Mouse (Mus musculus) liver, embryonic 16.5 days (tissue): ENCODE results near the gene Efcab2. TPM values are rescaled to one million over a fixed set of nuclear protein-coding genes. Genes with fewer than 3 reads are reported as not detected.

Source experiments
- ATAC-seq: fragments of 200-750 bp; cut with Nextera tagmentation; 2 replicates; pipeline ENCODE4 v1.8.0; 2017; ENCODE audit warnings: low read depth, mild to moderate bottlenecking, moderate number of reproducible peaks, moderate library complexity
- H3K27ac ChIP-seq: fragments of 300-500 bp; sonication (generic); 2 replicates; pipeline ENCODE4 v1.5.1; 2014; ENCODE audit warnings: mild to moderate bottlenecking, low read length
- H3K27me3 ChIP-seq: fragments of 300-500 bp; sonication (generic); 2 replicates; pipeline ENCODE4 v1.6.1; 2014; ENCODE audit warnings: low read depth, low read length, mixed read lengths; ENCODE audit not compliant: control insufficient read depth, insufficient read depth
- H3K36me3 ChIP-seq: fragments of 300-500 bp; sonication (generic); 2 replicates; pipeline ENCODE4 v1.6.1; 2014; ENCODE audit warnings: mild to moderate bottlenecking; ENCODE audit not compliant: control insufficient read depth, insufficient read depth
- H3K4me1 ChIP-seq: fragments of 300-500 bp; sonication (generic); 2 replicates; pipeline ENCODE4 v1.6.1; 2014; ENCODE audit warnings: low read depth, low read length, mixed read lengths; ENCODE audit not compliant: control insufficient read depth
- H3K4me2 ChIP-seq: fragments of 300-500 bp; sonication (generic); 2 replicates; pipeline ENCODE4 v1.6.1; 2014; ENCODE audit warnings: low read depth, low read length, mixed read lengths
- H3K4me3 ChIP-seq: fragments of 300-500 bp; sonication (generic); 2 replicates; pipeline ENCODE4 v1.5.1; 2014; ENCODE audit warnings: low read depth, mild to moderate bottlenecking, low read length
- H3K9ac ChIP-seq: fragments of 300-500 bp; sonication (generic); 2 replicates; pipeline ENCODE4 v1.6.1; 2014; ENCODE audit warnings: low read depth, low read length
- H3K9me3 ChIP-seq: fragments of 300-500 bp; sonication (generic); replicated peaks from 2 replicates; pipeline ENCODE4 v1.6.1; 2016; ENCODE audit warnings: low read length; ENCODE audit not compliant: control insufficient read depth
- WGBS: fragments of 180-500 bp; shearing (Covaris S2); extraction: QIAGEN DNeasy Blood & Tissue Kit; methylation state at CpG from one replicate; pipeline ENCODE4 v1.1.7; 2014; ENCODE audit not compliant: insufficient replicate concordance; 5-methylcytosine and 5-hydroxymethylcytosine counted together
- polyA plus RNA-seq: library from polyadenylated mRNA; unstranded; fragments of >200 nt; fragmentation: Nextera tagmentation; extraction: Ambion mirVana; gene quantifications from 2 replicates; pipeline ENCODE4 v1.2.1, GENCODE M21; 2015

The Efcab2 gene
- polyA plus RNA-seq, 1 experiment from 2014 or later: 1.9 TPM

- no peaks in the 10 kb centered on the region for H3K27me3 ChIP-seq
- no peak overlapping the region for H3K9ac ChIP-seq
- 0 out of 2 replicates have a peak, but pooled peaks have one; percentile 24 for ATAC-seq
- no peak overlapping the region for H3K4me2 ChIP-seq
- H3K36me3 ChIP-seq: no peaks in the 10 kb centered on the region
- H3K27ac ChIP-seq: no peak overlapping the region
- no peaks in the 10 kb centered on the region for H3K4me1 ChIP-seq
- WGBS: 60% methylated on average over 5 of the region's 5 CpGs
- H3K9me3 ChIP-seq: no peaks in the 10 kb centered on the region
- H3K4me3 ChIP-seq: no peak overlapping the region
Measured at GRCm38 (mm10) chr1:178485138-178485867, 79.4 kb downstream of the Efcab2 start.

- H3K9ac ChIP-seq: no peak overlapping the region
- H3K4me1 ChIP-seq: no peaks in the 10 kb centered on the region
- ATAC-seq: no peak
- no peak overlapping the region for H3K4me3 ChIP-seq
- no peaks in the 10 kb centered on the region for H3K27me3 ChIP-seq
- H3K27ac ChIP-seq: no peak overlapping the region
- no peaks in the 10 kb centered on the region for H3K9me3 ChIP-seq
- no peaks in the 10 kb centered on the region for H3K36me3 ChIP-seq
- WGBS: 56% methylated on average over 5 of the region's 5 CpGs
- H3K4me2 ChIP-seq: no peak overlapping the region
Measured at GRCm38 (mm10) chr1:178485868-178486220, 80.0 kb downstream of the Efcab2 start.

DNA sequence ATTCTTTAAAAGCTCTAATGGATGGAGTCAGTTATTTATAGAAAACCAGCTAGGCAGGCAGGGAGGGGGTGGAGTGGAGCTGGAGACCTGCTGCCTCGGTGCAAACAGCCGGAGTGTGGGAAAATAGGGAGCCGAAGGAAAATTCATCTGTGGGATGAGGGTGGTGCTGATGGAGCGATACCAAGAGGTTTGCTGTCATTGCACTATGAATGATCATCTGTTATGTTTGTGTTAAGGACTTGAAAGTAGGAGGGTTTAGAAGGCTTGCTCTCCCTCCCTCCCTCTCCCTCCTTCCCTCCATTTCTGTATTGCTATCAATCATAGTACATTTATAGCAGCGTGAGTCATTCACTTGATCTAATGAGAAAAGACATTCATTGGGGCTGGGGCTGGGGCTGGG is 80.9 kb downstream of the Efcab2 start:
- H3K9me3 ChIP-seq: no peaks in the 10 kb centered on the region
- ATAC-seq: no peak
- no peak overlapping the region for H3K9ac ChIP-seq
- H3K4me2 ChIP-seq: no peak overlapping the region
- no peak overlapping the region for H3K27ac ChIP-seq
- WGBS: 59% methylated on average over 5 of the region's 5 CpGs
- no peak overlapping the region for H3K4me3 ChIP-seq
- no peaks in the 10 kb centered on the region for H3K27me3 ChIP-seq
- H3K36me3 ChIP-seq: no peaks in the 10 kb centered on the region
- no peaks in the 10 kb centered on the region for H3K4me1 ChIP-seq

DNA sequence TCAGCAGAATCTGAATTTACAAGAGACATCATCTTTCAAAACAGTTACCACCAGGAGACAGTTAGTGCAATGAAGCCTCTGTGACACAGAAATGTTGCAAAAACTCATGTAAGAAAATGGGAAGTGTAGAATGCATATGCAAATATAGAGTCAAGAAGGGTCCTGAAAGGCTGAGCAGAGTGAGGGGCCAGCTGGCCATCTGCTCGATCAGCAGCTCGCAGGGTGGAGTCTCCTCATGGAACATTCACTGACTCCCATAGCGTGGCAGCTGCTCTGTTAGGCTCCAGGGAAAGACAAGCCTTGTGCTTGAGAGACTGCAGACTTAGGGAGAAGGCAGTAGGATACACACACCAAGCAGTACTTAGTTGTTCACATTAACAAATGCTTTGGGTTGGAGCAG is 83.2 kb downstream of the Efcab2 start:
- Histone ChIP-seq H3K4me2 (no peak overlapping the region), H3K4me3 (no peak overlapping the region), H3K27me3 (no peaks in the 10 kb centered on the region), H3K27ac (no peak overlapping the region), H3K36me3 (no peaks in the 10 kb centered on the region), H3K4me1 (no peaks in the 10 kb centered on the region), H3K9me3 (no peaks in the 10 kb centered on the region), H3K9ac (no peak overlapping the region)
- 35% methylated on average over 3 of the region's 3 CpGs for WGBS
- no peak for ATAC-seq

DNA sequence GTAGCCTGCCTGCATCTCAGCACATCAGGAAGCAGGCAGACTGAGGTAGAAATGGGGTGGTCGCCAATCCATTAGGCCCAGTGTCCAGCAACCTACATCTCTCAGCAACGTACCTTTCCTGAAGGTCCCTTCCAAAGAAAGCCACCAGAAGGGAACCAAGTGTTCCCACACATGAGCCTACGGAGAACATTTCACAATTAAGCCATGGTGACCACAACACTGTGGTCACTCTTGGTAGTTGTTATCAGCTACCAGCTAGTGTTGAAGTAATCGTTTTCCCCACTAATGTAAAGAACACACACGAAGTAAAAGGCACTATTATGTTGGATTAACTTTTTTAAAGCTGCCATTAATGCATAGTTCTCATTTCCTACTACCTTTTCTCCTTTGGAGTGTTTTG is 85.8 kb downstream of the Efcab2 start:
- WGBS: 34% methylated on average over 5 of the region's 5 CpGs
- peak overlapping the region; percentile 19 for H3K27ac ChIP-seq

DNA sequence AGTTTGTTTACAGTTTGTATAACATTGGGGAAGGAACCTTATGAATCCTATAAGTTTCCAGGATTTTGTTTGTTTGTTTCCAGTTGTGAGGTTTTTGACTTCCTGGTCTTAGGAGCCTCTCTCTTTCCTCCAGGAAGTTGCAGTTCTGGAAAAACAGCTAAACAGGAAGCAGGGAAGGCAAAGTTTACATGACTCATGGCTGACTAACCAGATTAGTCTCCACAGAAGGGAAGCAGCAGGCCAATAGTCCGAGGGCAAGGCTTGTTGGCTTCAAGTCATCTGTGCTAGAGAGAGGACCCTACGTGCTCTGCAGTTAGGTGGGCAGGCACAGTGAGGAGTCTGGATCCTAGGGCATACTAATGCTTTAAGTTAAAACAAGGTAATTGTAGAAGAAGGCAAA is 86.6 kb downstream of the Efcab2 start:
- no peaks in the 10 kb centered on the region for H3K4me1 ChIP-seq
- H3K36me3 ChIP-seq: no peaks in the 10 kb centered on the region
- no peaks in the 10 kb centered on the region for H3K27me3 ChIP-seq
- H3K27ac ChIP-seq: peak overlapping the region; percentile 19; the same call in 1 of the 2 replicates
- no peak for ATAC-seq
- H3K4me2 ChIP-seq: no peak overlapping the region
- WGBS: 18% methylated on average over 2 of the region's 2 CpGs
- H3K4me3 ChIP-seq: no peak overlapping the region
- H3K9me3 ChIP-seq: no peaks in the 10 kb centered on the region
- no peak overlapping the region for H3K9ac ChIP-seq

More for the DNA sequence above, 85.8 kb downstream of the Efcab2 start:
- ATAC-seq: no peak
- Histone ChIP-seq H3K27me3 (no peaks in the 10 kb centered on the region), H3K9ac (no peak overlapping the region), H3K9me3 (no peaks in the 10 kb centered on the region), H3K4me2 (no peak overlapping the region), H3K4me1 (no peaks in the 10 kb centered on the region), H3K4me3 (no peak overlapping the region), H3K36me3 (no peaks in the 10 kb centered on the region)

DNA sequence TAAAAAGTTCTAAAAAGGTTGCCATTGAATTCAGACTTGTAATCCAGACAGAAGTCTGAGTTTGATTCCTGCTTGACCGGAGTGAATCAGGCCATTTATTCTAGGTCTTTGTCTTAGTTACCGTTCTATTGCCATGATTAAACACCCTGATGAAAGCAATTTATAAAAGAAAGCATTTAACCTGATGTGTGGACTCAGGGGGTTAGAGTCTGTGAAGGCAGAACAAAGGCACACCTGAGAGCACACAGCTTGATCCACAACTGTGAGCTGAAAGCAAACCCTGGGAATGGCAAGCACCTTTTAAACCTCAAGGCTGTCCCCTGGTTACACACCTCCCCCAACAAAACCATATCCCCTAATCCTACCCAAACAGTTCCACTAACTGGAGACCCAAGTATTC is 90.3 kb downstream of the Efcab2 start:
- H3K4me3 ChIP-seq: no peak overlapping the region
- no peaks in the 10 kb centered on the region for H3K9me3 ChIP-seq
- no peak for ATAC-seq
- WGBS: 58% methylated on average over 2 of the region's 2 CpGs
- H3K27ac ChIP-seq: no peak overlapping the region
- no peaks in the 10 kb centered on the region for H3K36me3 ChIP-seq
- H3K9ac ChIP-seq: no peak overlapping the region
- H3K27me3 ChIP-seq: no peaks in the 10 kb centered on the region
- H3K4me1 ChIP-seq: no peaks in the 10 kb centered on the region
- H3K4me2 ChIP-seq: no peak overlapping the region

DNA sequence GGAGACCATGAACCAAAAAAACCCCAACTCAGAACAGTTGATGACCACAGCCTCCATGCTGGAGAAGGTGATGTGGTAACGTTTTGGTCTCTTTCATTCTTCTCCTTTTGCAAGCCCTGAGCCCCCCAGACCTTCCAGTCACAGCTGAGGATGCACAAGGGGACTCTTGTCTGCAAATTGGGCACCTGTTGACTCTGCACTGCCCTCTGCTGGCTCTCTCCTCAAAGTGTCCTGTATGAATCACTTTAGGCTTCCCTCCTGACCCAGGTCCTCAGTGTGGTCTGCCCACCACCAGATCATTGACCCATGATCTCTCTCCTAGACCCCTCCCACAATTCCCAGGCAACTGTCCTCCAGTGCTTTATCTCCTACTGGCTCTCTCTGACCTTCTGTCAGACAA is 91.0 kb downstream of the Efcab2 start:
- Histone ChIP-seq H3K27ac (no peak overlapping the region), H3K4me2 (no peak overlapping the region), H3K27me3 (no peaks in the 10 kb centered on the region), H3K9me3 (no peaks in the 10 kb centered on the region), H3K36me3 (no peaks in the 10 kb centered on the region), H3K4me3 (no peak overlapping the region), H3K9ac (no peak overlapping the region), H3K4me1 (no peaks in the 10 kb centered on the region)
- no peak for ATAC-seq
- 28% methylated on average over 1 of the region's 1 CpGs for WGBS

DNA sequence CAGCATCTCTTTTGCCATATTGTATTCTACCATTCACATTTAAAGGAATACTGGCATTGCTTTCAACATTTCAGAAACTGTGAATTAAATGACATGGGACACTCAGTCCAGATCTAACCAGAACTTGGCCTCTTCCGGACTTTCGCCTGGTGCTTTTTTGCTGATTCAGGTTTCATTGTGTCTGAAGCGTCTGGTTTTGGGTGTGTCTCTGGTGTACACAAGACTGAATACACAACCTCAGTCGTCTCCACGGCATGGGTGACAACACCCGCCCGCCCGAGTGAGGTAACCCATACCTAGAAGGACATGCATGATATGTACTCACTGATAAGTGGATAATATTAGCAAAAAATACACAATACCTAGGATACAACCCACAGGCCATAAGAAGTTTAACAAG is 101.1 kb downstream of the Efcab2 start:
- H3K27ac ChIP-seq: no peak overlapping the region
- WGBS: 53% methylated on average over 8 of the region's 8 CpGs
- H3K4me3 ChIP-seq: no peak overlapping the region
- H3K9ac ChIP-seq: no peak overlapping the region
- H3K4me1 ChIP-seq: no peaks in the 10 kb centered on the region
- H3K36me3 ChIP-seq: no peaks in the 10 kb centered on the region
- H3K27me3 ChIP-seq: no peaks in the 10 kb centered on the region; the same call in 1 of the 2 replicates
- ATAC-seq: no peak
- H3K4me2 ChIP-seq: no peak overlapping the region
- no peaks in the 10 kb centered on the region for H3K9me3 ChIP-seq
